Mouse (Mus musculus) ovary, postnatal 10 days (tissue): Measurements from ENCODE around the gene Tcta.
"Not testable (repeated sequence)": the region's sequence is repeated elsewhere in the genome, so short reads cannot be mapped to it uniquely, and the experiment has no call there.

Experiments used
- DNase-seq: peaks from one replicate; pipeline ENCODE4 v3.0.0; 2022; ENCODE audit warnings: low spot score

Gene Tcta

DNA sequence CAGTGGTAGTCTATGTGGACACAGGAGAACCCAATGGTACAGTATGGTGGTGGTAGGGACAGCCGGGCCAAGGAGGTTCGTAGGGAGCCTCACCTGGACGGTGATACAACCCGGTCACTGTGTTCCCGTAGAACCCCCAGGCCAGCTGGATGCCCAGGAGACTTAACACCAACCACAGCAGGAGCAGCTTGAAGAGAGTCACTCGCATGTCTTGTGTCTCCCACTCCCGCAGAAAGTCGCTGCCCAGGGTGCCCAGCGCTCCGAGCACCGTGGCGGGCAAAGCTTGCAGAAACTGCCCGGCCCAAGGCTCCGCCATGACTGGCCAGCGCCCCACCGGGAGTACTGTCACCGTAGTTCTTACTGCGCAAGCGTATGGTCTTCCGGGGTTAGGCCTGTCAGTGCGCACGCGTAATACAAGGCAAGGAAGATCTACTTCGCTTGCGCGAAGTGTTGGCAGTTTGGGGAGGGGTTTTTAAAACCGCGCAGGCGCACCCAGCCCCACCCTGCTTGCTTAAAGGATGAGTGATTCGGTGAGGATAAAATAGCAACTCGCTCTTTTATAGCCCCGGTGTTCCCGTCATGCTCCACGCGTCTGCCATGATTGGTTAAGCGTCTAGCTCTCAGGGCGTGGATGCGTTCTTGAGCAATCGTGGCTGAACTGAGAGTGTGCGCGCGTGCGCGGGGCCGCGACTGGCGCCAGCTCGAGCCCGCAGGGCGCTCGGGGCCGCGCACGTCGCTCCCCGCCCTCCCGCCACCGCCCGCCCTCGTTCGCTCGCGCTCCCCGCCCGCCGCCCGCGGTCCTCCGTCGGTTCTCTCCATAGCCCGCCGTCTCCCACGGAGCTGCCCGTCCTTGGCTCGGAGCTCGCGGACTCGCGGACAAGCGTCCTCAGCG lies at the start of gene Tcta, which contains the start of gene Rhoa:
TSS of gene Tcta (minus strand) at position 532 of the 892 bp plus-strand sequence.
TSS of gene Rhoa (plus strand) at position 501 of the 892 bp plus-strand sequence.
- DNase-seq = peak; percentile 90

GRCm38 (mm10) chr9:108349727-108350126 lies 43.8 kb upstream of the Tcta start:
- no peak for DNase-seq

GRCm38 (mm10) chr9:108348290-108348680 lies 42.3 kb upstream of the Tcta start:
- no peak for DNase-seq

DNA sequence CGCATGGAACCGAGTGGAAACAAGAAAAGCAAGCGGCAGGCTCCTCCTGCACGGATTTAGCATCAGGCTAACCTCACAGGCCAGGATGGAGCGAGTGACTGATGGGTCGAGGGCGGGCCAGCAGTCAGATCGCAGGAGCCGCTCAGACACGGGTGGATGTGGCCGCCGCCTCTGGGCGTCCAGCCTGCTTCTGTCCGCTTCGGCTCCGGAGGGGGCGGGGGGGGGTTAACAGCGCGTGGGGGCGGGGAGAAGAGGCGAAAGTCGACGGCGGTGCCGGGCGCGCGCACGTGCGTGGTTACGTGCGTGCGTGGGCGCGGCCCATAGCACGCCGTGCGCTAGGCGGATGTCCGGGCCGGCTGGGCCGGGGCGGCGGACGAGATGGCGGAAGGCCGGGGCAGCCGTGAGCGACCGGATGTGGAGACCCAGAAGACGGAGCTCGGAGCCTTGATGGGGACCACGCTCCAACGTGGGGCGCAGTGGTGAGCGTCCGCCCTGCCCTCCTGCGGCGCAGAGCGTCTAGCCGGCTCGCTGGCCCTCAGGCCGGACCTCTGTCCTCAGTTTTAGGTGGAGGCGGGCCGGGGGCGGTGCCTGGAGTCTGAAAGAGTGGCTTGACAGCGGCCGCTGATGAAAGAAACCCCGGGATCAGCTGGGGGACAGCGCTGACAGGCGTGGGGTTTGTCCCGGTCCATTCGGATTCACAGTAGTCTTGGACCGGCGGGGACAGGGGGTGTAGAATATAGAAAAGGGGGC lies 41.8 kb upstream of the Tcta start, which contains the start of gene Usp4:
TSS of gene Usp4 (plus strand) at position 314 of the 750 bp plus-strand sequence.
- peak; percentile 62 for DNase-seq

DNA sequence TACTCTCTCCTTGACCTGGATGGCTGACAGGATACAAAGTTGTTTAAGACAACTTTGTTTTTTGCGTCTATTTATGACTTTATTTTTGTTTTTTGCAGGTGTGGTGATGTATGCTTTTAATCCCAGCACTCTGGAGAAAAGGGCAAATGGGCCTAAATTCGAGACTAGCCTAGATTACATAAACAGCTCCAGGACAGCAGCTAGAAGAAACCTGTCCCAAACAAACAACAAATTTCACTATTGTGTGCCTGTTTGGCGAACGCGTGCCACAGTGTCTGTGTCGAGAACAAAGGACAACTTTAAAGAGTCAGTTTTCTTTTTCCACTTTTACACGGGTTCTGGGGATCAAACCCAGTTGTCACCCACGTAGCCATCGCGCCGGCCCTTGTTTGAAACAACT lies 41.1 kb upstream of the Tcta start:
- DNase-seq = no peak

DNA sequence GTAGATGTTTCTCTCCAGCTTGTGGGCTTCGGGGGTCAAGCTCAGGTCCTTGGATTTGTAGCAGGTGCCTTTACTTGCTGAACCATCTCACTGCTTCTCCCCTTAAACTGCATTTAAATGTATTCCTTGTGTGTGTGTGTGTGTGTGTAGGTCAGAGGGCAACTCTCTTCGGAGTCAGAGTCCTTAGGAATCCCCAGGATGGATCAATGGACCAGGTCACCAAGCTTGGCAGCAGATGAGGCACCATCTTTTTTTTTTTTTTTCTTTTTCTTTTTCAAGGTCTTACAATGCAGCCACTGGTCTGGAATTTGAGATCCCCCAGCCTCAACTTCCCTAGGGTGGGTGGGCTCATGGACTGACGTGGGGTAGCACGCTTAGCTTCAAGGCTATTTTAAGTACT lies 38.5 kb upstream of the Tcta start:
- DNase-seq = no peak

DNA sequence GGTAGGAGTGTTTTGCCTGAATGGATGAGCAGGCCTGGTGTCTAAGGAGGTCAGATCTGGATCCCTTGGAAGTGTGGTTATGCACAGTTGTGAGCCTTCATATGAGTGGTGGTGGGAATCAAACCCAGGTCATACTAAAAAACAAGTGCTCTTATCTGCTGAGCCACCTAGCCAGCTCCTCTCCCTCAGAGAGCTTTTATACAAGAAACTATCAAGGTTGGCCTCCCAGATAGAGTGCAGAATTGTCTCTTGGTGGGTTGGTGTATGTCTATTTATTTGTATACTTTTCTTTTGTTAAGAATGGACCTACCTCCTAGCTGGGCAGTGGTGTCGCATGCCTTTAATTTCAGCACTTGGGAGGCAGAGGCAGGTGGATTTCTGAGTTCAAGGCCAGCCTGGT lies 37.9 kb upstream of the Tcta start:
- DNase-seq = no peak

- DNase-seq = no peak
Measured at GRCm38 (mm10) chr9:108343331-108343730, 37.4 kb upstream of the Tcta start.

- DNase-seq = no peak
Measured at GRCm38 (mm10) chr9:108342301-108342831, 36.4 kb upstream of the Tcta start.

- no peak for DNase-seq
Measured at GRCm38 (mm10) chr9:108341801-108342200, 35.8 kb upstream of the Tcta start.

GRCm38 (mm10) chr9:108341139-108341475 lies 35.1 kb upstream of the Tcta start:
- DNase-seq = no peak

DNA sequence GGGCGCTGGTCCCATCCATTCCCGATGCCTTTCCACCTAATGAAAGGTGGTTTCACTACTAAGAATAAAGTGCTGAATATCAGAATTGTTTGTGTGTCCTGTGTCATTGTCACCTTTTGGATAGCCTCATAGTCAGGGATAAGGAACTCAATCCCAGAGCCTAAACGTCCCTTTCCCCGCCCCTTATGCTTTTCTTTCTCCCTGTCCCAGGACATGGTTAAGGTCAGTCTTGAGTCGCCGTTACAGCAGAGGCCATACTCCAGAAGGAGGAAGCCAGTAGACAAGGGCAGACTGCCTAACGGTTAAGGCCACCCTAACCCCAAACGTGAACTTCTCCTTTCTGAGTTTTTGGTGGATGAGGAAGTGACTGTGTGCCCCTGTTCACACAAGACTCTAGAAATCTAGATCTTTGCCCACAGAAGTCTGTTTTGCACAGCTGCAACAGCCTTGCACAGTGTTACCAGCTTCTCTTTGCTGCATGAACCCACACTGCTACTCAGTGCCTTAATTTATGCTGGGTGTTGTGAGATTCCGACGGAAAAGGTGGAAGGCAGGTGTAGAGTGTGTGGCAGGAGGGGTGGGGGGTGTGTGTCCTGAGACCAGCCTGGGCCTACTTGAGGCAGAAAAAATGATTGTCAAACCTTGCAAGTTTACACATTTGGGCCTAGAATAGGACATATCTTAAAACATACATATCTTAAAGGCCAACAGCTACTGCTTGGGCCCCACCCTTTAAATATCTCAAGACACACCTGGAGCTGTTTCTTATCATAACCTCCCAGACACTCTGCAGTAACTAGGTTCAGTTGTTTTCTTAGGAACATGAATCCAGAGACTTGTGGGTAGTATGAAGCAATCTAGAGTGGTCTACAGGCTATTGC lies 34.5 kb upstream of the Tcta start:
- no peak for DNase-seq

DNA sequence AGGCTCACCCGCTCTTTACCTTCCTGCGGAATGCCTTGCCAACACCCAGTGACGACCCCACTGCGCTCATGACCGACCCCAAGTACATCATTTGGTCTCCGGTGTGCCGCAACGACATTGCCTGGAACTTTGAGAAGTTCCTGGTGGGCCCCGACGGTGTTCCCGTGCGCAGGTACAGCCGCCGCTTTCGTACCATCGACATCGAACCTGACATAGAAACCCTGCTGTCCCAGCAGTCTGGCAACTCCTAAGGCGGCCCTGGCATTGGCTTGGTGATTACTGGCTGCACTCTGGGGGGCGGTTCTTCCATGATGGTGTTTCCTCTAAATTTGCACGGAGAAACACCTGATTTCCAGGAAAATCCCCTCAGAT lies 33.9 kb upstream of the Tcta start:
- DNase-seq = no peak

GRCm38 (mm10) chr9:108338886-108339781 lies 33.2 kb upstream of the Tcta start, which contains the start of gene Gpx1:
Gene Gpx1, plus strand, starts transcription at chr9:108338903.
- DNase-seq = peak; percentile 67

GRCm38 (mm10) chr9:108338551-108338885 lies 32.6 kb upstream of the Tcta start:
- DNase-seq = no peak

- DNase-seq = no peak
Measured at GRCm38 (mm10) chr9:108337848-108338550, 32.0 kb upstream of the Tcta start.

- no peak for DNase-seq
Measured at GRCm38 (mm10) chr9:108325811-108326210, 19.9 kb upstream of the Tcta start.

DNA sequence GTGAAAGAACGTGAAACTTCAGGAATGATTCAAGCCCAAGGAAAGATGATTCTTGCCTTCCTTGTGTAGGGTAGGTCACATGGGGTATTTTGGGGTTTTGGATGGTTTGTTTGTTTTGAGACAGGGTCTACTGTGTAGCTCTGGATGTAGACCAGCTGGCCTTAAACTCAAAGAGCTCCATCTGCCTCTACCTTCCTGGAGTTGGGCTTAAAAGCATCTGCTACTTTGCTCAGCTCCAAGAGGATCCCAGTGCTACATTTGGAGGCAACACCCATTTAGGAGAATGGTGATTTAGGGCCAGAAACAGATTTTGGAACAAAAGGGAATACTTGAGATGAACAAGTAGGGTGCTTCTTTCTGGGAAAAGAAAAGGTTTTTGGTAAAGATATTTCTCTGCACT lies 18.8 kb upstream of the Tcta start:
- DNase-seq = no peak

DNA sequence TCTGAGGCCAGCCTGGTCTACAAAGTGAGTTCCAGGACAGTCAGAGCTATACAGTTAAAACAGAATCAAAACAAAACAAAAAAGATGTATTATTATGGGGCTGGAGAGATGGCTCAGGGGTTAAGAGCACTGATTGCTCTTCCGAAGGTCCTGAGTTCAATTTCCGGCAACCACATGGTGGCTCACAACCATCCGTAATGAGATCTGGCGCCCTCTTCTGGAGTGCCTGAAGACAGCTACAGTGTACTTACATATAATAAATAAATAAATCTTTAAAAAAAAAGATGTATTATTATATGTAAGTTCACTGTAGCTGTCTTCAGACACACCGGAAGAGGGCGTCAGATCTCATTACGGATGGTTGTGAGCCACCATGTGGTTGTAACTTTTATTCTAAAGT lies 16.1 kb upstream of the Tcta start:
- DNase-seq = not testable (repeated sequence)

GRCm38 (mm10) chr9:108318462-108318861 lies 12.5 kb upstream of the Tcta start:
- no peak for DNase-seq
